Mouse (Mus musculus): ENCODE data around the gene Farsb.

Gene Farsb

GRCm38 (mm10) chr1:78417154-78417911, 71.4 kb downstream of the Farsb start:
- no peak for DNase-seq

- DNase-seq = no peak
Observed at GRCm38 (mm10) chr1:78414421-78414820, 74.3 kb downstream of the Farsb start.

GRCm38 (mm10) chr1:78412668-78413067, 76.0 kb downstream of the Farsb start:
- no peak for DNase-seq

GRCm38 (mm10) chr1:78409396-78409795, 79.3 kb downstream of the Farsb start:
- DNase-seq = no peak

GRCm38 (mm10) chr1:78401413-78401812, 87.3 kb downstream of the Farsb start:
- DNase-seq = no peak

- DNase-seq = no peak
Observed at GRCm38 (mm10) chr1:78399755-78400154, 88.9 kb downstream of the Farsb start.

GRCm38 (mm10) chr1:78396320-78396913, 92.3 kb downstream of the Farsb start:
- DNase-seq = no peak

GRCm38 (mm10) chr1:78395737-78396136, 93.0 kb downstream of the Farsb start:
- no peak for DNase-seq

- DNase-seq = no peak
Observed at GRCm38 (mm10) chr1:78395191-78395735, 93.4 kb downstream of the Farsb start.

GRCm38 (mm10) chr1:78388848-78389247, 99.8 kb downstream of the Farsb start:
- DNase-seq = no peak

- no peak for DNase-seq
Observed at GRCm38 (mm10) chr1:78387854-78388253, 100.8 kb downstream of the Farsb start.

GRCm38 (mm10) chr1:78380950-78381349, 107.7 kb downstream of the Farsb start:
- DNase-seq = no peak

- no peak for DNase-seq
Observed at GRCm38 (mm10) chr1:78375058-78375457, 113.6 kb downstream of the Farsb start.

- no peak for DNase-seq
Observed at GRCm38 (mm10) chr1:78373836-78374235, 114.9 kb downstream of the Farsb start.

- no peak for DNase-seq
Observed at GRCm38 (mm10) chr1:78372316-78372715, 116.4 kb downstream of the Farsb start.

GRCm38 (mm10) chr1:78371569-78372236, 117.0 kb downstream of the Farsb start:
- DNase-seq = peak; percentile 28

- DNase-seq = no peak
Observed at GRCm38 (mm10) chr1:78370121-78370520, 118.6 kb downstream of the Farsb start.

Data from right cerebral cortex, postnatal 25 days (tissue).